Mouse (Mus musculus) liver, adult 2 months (tissue): ENCODE measurements at regions not wholly inside any gene's neighbourhood (a gene's known extent, or its start where the extent isn't known, plus 50 kb on each side); places are given as distances from the start of the nearest gene placed in this dataset.

Experiments
- DNase-seq: peaks from one replicate; pipeline ENCODE4 v3.0.0-alpha.2; 2011; ENCODE audit warnings: low read depth, low spot score; ENCODE audit errors: extremely low read depth
- H3K27ac ChIP-seq: fragments of 200-500 bp; replicated peaks from 2 replicates; pipeline ENCODE4 v1.5.1; 2012; ENCODE audit warnings: low read depth, mild to moderate bottlenecking, control low read depth, inconsistent platforms, low read length; ENCODE audit not compliant: insufficient read depth
- H3K27me3 ChIP-seq: fragments of 200-500 bp; 2 replicates; pipeline ENCODE4 v1.6.1; 2012; ENCODE audit warnings: mild to moderate bottlenecking, moderate library complexity, low read length, inconsistent platforms; ENCODE audit not compliant: control insufficient read depth, insufficient read depth
- H3K36me3 ChIP-seq: fragments of 200-500 bp; 2 replicates; pipeline ENCODE4 v1.6.1; 2012; ENCODE audit warnings: low read length, inconsistent platforms; ENCODE audit not compliant: control insufficient read depth, insufficient read depth
- H3K4me1 ChIP-seq: fragments of 200-500 bp; 2 replicates; pipeline ENCODE4 v1.6.1; 2011; ENCODE audit warnings: low read length; ENCODE audit not compliant: control insufficient read depth, insufficient read depth
- H3K4me3 ChIP-seq: fragments of 200-500 bp; 2 replicates; pipeline ENCODE4 v1.5.1; 2011; ENCODE audit warnings: low read depth, mild to moderate bottlenecking, control low read depth, low read length, moderate library complexity; ENCODE audit not compliant: insufficient read depth
- H3K79me2 ChIP-seq: fragments of 200-500 bp; 2 replicates; pipeline ENCODE4 v1.6.1; 2012; ENCODE audit warnings: inconsistent platforms, mild to moderate bottlenecking, low read length, moderate library complexity; ENCODE audit not compliant: control insufficient read depth, insufficient read depth
- H3K9ac ChIP-seq: fragments of 200-500 bp; 2 replicates; pipeline ENCODE4 v1.6.1; 2012; ENCODE audit warnings: low read depth, mild to moderate bottlenecking, control low read depth, inconsistent platforms, low read length
- CTCF ChIP-seq: fragments of 200-500 bp; IDR thresholded peaks from 2 replicates; pipeline ENCODE4 v1.5.1; 2011; ENCODE audit warnings: low read depth, low read length, control low read depth
- POLR2A ChIP-seq: fragments of 200-500 bp; IDR thresholded peaks from 2 replicates; pipeline ENCODE4 v1.6.1; 2011; ENCODE audit warnings: low read length, control low read depth; ENCODE audit not compliant: insufficient read depth; ENCODE audit errors: extremely low read depth
- WGBS: fragments of 180-500 bp; shearing (Covaris S2); methylation state at CpG from one replicate; pipeline ENCODE4 v1.1.7; 2018; 5-methylcytosine and 5-hydroxymethylcytosine counted together

DNA sequence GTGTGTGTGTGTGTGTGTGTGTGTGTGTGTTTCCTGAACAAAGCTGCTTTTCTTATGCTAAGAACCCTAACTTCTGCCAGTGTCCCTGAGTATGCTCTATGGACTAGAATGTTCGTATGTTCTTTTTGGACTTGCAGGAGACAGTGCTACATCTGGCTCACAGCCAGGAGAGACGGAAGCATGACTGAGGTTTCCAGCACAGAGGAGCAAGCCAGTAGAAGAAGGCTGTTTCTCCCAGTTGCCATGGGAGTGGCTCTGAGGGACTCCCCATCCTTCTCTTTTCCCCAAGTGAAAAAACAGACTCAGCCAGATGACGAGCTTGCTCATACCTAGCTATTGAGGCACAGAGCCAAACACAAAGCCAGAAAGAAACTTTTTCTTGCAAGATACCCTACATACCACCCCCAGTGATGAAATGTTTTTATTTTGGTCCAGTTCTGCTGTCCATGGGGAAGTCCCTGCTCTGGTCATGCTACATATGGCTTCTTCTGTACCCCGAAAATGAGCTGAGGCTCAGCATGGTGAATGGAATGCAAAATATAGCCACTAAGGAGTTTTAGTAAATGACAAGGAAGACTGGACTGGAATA is 582.3 kb upstream of the Nox3 start:
- Histone ChIP-seq H3K36me3 (no peaks in the 10 kb centered on the region), H3K4me3 (no peak overlapping the region), H3K27ac (no peak overlapping the region), H3K27me3 (no peaks in the 10 kb centered on the region), H3K4me1 (no peaks in the 10 kb centered on the region), H3K79me2 (no peaks in the 10 kb centered on the region), H3K9ac (no peak overlapping the region)
- no peak for DNase-seq
- WGBS, result 76% methylated on average over 4 of the region's 4 CpGs
- TF ChIP-seq POLR2A, result no peak
- no peak for TF ChIP-seq CTCF

DNA sequence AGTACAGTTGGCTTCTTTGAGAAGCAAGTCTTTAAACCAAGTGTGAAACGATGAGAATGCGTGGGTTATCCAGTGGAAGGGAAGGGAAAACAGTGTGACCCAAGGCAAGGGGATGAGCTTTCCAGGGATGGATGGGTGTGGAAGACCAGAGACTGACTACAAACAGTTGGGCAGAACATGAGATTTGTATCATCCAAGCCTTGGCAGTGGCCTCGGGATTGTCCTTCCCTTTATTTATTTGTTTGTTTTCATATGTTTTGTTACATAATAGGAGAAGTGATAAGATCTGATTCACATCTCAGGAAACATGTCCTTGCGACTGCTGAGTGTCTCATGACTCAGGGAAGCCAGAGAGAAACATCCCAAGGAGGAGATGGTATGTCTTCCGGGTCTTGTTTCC is 585.4 kb upstream of the Nox3 start:
- Histone ChIP-seq H3K4me1 (no peaks in the 10 kb centered on the region), H3K36me3 (no peaks in the 10 kb centered on the region), H3K27ac (no peak overlapping the region), H3K4me3 (no peak overlapping the region), H3K27me3 (no peaks in the 10 kb centered on the region), H3K9ac (no peak overlapping the region), H3K79me2 (no peaks in the 10 kb centered on the region)
- no peak for DNase-seq
- 85% methylated on average over 5 of the region's 5 CpGs for WGBS
- no peak for TF ChIP-seq POLR2A
- TF ChIP-seq CTCF, result no peak

DNA sequence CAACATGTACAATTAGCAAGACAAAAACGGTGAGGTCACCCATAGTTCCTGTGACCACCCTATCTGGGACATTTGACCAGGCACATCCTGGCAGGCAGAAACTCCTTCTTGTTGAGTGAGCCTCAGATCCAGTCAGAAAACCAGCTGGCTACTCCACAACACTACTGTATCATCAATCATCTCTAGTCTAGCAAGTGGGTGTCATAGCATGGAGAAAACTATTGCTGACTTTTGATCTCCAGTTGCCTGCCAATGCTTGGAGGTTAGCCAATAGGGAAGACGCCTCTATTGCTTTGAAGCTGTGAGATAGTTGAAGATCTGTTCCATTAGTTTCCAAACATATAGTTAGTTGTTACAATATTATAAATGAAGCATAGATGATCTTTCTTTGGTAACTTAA is 595.4 kb upstream of the Nox3 start:
- Histone ChIP-seq H3K79me2 (no peaks in the 10 kb centered on the region), H3K36me3 (no peaks in the 10 kb centered on the region), H3K4me3 (no peak overlapping the region), H3K9ac (no peak overlapping the region), H3K27ac (no peak overlapping the region), H3K27me3 (no peaks in the 10 kb centered on the region; the same call in 1 of the 2 replicates), H3K4me1 (no peaks in the 10 kb centered on the region)
- TF ChIP-seq CTCF, result no peak
- TF ChIP-seq POLR2A, result no peak
- WGBS, result 54% methylated on average over 2 of the region's 2 CpGs
- DNase-seq, result peak; percentile 19

DNA sequence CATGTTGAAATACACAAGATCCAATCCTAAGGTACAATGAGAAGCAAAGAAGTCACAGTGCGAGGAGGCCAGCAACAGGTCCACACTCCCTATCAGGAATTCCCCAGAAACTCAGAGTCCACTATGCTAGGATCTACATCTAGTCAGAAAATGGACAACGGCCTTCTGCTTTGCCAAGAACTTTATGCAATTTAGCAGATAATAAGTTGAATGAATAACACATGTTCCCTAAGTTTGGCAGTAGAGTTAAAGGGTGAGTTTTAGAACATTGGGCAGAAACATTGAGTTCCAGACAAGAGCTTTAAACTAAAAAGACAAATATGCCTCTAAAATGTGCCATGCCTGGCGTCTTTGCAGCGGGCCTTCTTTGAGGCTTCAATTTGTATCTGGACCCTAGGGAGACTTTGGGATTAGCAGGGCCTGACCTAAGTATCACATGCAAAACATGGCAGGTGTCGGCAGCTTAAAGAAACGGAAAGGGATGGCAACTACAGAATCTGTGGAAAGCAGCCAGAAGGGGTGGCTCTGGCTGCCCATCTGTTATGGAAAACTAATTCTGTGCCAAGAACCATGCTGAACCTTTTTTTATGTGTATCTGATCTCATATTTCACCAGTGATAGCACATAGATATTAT is 600.6 kb upstream of the Nox3 start:
- no peak for TF ChIP-seq POLR2A
- no peak for TF ChIP-seq CTCF
- DNase-seq, result no peak
- Histone ChIP-seq H3K36me3 (no peaks in the 10 kb centered on the region), H3K4me1 (no peaks in the 10 kb centered on the region), H3K27me3 (no peaks in the 10 kb centered on the region; the same call in 1 of the 2 replicates), H3K9ac (no peak overlapping the region), H3K79me2 (no peaks in the 10 kb centered on the region), H3K4me3 (no peak overlapping the region), H3K27ac (no peak overlapping the region)
- WGBS, result 91% methylated on average over 6 of the region's 6 CpGs

DNA sequence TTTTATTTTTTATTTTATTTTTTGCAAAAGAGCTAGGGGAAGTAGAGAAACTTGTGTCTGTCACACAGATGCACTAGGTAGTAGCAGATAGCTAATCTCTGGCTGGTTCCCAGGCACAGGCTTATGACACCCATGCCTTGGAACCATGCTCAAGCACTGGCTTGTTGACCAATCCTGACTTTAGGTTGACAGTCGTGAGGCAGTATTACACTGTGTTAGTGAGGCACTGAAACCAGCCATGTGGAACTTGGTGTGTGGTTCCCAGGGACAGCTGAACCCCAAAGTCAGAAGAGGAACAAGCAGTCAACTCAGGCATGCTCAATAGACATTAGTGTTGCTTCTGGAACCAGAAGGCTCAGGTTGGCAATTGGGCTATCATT is 601.1 kb upstream of the Nox3 start:
- Histone ChIP-seq H3K4me1 (no peaks in the 10 kb centered on the region), H3K9ac (no peak overlapping the region), H3K27me3 (no peaks in the 10 kb centered on the region; the same call in 1 of the 2 replicates), H3K79me2 (no peaks in the 10 kb centered on the region), H3K36me3 (no peaks in the 10 kb centered on the region), H3K27ac (no peak overlapping the region), H3K4me3 (no peak overlapping the region)
- TF ChIP-seq CTCF, result no peak
- no peak for TF ChIP-seq POLR2A
- 53% methylated on average over 1 of the region's 1 CpGs for WGBS
- no peak for DNase-seq

DNA sequence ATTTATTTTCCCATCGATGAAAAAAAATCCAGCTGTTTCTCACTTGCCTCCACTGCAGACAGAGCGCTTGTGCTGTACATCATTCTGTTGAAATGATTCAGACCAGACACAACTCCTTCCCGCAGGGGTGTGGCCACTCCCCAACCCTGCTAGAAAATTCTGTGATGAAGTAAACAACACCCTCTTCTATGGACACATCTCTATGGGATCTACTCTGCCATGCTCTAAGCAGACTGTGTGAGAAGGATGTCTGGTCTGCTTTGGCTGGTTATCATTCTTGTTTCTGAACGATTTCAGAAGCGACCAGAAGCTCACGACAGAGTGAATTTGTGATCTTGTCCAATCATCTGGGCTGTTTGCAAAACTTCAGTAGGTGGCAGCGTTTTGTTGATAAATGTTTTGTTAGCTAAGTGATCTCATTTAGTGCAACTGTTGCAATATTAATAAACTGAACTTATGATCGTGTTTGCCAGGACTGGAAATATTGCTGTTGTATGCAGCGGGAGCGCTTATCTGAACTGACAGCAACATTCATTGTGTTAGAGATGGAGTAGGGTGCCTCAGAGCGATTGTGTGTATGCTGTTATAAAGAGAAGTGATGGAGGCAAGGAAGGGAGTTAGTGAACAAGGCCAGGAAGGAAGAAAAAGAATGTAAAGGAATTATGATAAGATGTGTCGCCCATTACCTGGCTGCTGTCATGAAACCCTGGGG is 605.2 kb upstream of the Nox3 start:
- Histone ChIP-seq H3K4me1 (no peaks in the 10 kb centered on the region), H3K36me3 (no peaks in the 10 kb centered on the region), H3K27me3 (no peaks in the 10 kb centered on the region), H3K27ac (no peak overlapping the region), H3K4me3 (no peak overlapping the region), H3K79me2 (no peaks in the 10 kb centered on the region), H3K9ac (no peak overlapping the region)
- no peak for DNase-seq
- TF ChIP-seq POLR2A (no peak), CTCF (no peak)
- 80% methylated on average over 12 of the region's 12 CpGs for WGBS
